Mouse (Mus musculus) midbrain, embryonic 10.5 days (tissue): ENCODE measurements at regions not wholly inside any gene's neighbourhood (a gene's known extent, or its start where the extent isn't known, plus 50 kb on each side); places are given as distances from the start of the nearest gene placed in this dataset.
"Not testable (repeated sequence)": the region's sequence is repeated elsewhere in the genome, so short reads cannot be mapped to it uniquely, and the experiment has no call there.

Experiments
- DNase-seq: peaks from one replicate; pipeline ENCODE4 v3.0.0-alpha.2; 2017; ENCODE audit warnings: low spot score
- H3K27ac ChIP-seq: fragments of 300-500 bp; sonication (generic); replicated peaks from 2 replicates; pipeline ENCODE4 v1.5.1; 2016; ENCODE audit warnings: mild to moderate bottlenecking
- H3K27me3 ChIP-seq: fragments of 300-500 bp; sonication (generic); 2 replicates; pipeline ENCODE4 v1.6.1; 2016; ENCODE audit warnings: low read depth, mild to moderate bottlenecking; ENCODE audit not compliant: poor library complexity, severe bottlenecking
- H3K36me3 ChIP-seq: fragments of 300-500 bp; sonication (generic); 2 replicates; pipeline ENCODE4 v1.6.1; 2016; ENCODE audit warnings: mild to moderate bottlenecking, moderate library complexity
- H3K4me1 ChIP-seq: fragments of 300-500 bp; sonication (generic); 2 replicates; pipeline ENCODE4 v1.6.1; 2016
- H3K4me3 ChIP-seq: fragments of 300-500 bp; sonication (generic); 2 replicates; pipeline ENCODE4 v1.5.1; 2016; ENCODE audit warnings: mild to moderate bottlenecking, moderate library complexity
- H3K9me3 ChIP-seq: fragments of 300-500 bp; sonication (generic); replicated peaks from 2 replicates; pipeline ENCODE4 v1.6.1; 2016; ENCODE audit warnings: mild to moderate bottlenecking
- WGBS: fragments of 180-500 bp; shearing (Covaris S2); methylation state at CpG from one replicate; pipeline ENCODE4 v1.1.7; 2016; 5-methylcytosine and 5-hydroxymethylcytosine counted together

DNA sequence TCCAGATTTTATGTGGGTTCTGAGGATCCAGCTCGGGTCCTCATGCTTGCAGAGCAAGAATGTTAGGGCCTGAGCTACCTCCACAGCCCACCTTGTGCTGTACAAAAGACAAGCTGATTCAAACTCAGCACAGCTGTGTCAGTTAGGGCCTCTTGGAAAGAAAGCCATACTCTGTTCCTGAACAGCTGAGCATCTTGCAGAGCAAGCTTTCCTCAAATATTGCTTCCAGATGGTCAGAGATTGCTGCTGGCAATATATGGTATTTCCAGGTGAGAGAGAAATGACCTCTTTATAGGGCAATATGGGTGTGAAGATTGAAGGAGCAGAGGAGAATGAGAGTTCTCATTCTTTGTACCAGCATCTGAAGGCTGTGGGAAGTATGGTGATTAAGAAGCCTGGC, 229.8 kb upstream of the Pex5l start:
- Histone ChIP-seq H3K27ac (no peak overlapping the region), H3K4me3 (no peak overlapping the region), H3K27me3 (no peaks in the 10 kb centered on the region), H3K36me3 (no peaks in the 10 kb centered on the region), H3K9me3 (no peaks in the 10 kb centered on the region), H3K4me1 (no peaks in the 10 kb centered on the region)
- WGBS, result 83% methylated on average over 1 of the region's 1 CpGs
- DNase-seq, result no peak

DNA sequence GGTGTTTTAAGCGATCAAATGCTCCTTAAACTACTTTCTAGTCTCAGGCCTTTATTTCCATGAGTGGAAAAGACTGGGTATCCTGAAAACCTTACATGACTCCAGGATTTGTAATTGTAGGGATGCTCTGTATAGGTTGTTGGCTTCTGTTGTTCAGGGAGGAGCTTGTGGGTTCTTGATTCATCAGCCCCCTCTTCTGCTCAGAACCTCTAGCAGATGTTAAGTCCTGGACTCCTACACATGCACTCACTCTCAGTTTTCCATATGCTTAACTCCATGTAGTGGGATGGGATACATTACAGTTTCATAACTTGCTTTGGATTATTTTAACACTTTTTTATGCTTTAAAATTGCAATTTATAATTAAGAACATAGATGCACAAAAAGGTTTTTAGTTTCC, 220.5 kb upstream of the Pex5l start:
- Histone ChIP-seq H3K27me3 (no peaks in the 10 kb centered on the region), H3K4me3 (no peak overlapping the region), H3K27ac (no peak overlapping the region), H3K9me3 (no peaks in the 10 kb centered on the region), H3K4me1 (no peaks in the 10 kb centered on the region), H3K36me3 (no peaks in the 10 kb centered on the region)
- no peak for DNase-seq
- 90% methylated on average over 1 of the region's 1 CpGs for WGBS

GRCm38 (mm10) chr3:33360030-33360429, 217.0 kb upstream of the Pex5l start:
- Histone ChIP-seq H3K4me3 (no peak overlapping the region), H3K36me3 (no peaks in the 10 kb centered on the region), H3K4me1 (no peaks in the 10 kb centered on the region), H3K27me3 (no peaks in the 10 kb centered on the region), H3K9me3 (no peaks in the 10 kb centered on the region), H3K27ac (no peak overlapping the region)
- WGBS, result 93% methylated on average over 2 of the region's 2 CpGs
- no peak for DNase-seq

DNA sequence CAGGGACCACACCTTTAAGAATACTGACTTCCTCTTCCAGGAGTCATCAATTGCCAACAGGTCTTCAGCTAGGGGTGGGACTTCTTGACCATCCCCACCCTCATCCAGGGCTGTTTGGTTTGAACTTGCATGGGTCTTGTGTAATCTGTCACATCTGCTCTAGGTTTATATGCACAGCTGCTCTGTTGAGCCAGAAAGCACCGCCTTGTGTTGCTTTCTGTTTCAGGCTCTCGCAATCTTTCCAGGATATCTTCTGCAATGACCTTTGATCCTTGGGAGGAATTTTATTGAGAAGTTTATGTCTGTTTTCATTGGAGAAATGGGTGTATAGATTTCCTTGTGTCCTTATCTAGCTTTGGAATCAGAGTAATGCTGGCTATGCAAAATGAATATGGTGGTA, 210.8 kb upstream of the Pex5l start:
- Histone ChIP-seq H3K27me3 (no peaks in the 10 kb centered on the region), H3K36me3 (no peaks in the 10 kb centered on the region), H3K9me3 (no peaks in the 10 kb centered on the region), H3K27ac (no peak overlapping the region), H3K4me3 (no peak overlapping the region), H3K4me1 (no peaks in the 10 kb centered on the region)
- 94% methylated on average over 2 of the region's 2 CpGs for WGBS
- DNase-seq, result no peak

GRCm38 (mm10) chr3:33350986-33351385, 207.9 kb upstream of the Pex5l start:
- H3K27ac ChIP-seq, result no peak overlapping the region
- H3K4me1 ChIP-seq, result no peaks in the 10 kb centered on the region
- H3K27me3 ChIP-seq, result no peaks in the 10 kb centered on the region
- no peaks in the 10 kb centered on the region for H3K9me3 ChIP-seq
- no peaks in the 10 kb centered on the region for H3K36me3 ChIP-seq
- H3K4me3 ChIP-seq, result no peak overlapping the region
- 77% methylated on average over 6 of the region's 6 CpGs for WGBS
- DNase-seq, result no peak

- H3K36me3 ChIP-seq, result no peaks in the 10 kb centered on the region
- H3K4me3 ChIP-seq, result no peak overlapping the region
- H3K4me1 ChIP-seq, result no peaks in the 10 kb centered on the region
- no peaks in the 10 kb centered on the region for H3K27me3 ChIP-seq
- no peaks in the 10 kb centered on the region for H3K9me3 ChIP-seq
- DNase-seq, result no peak
- no peak overlapping the region for H3K27ac ChIP-seq
- 90% methylated on average over 3 of the region's 3 CpGs for WGBS
Measured at GRCm38 (mm10) chr3:33334056-33334455, 191.0 kb upstream of the Pex5l start.

DNA sequence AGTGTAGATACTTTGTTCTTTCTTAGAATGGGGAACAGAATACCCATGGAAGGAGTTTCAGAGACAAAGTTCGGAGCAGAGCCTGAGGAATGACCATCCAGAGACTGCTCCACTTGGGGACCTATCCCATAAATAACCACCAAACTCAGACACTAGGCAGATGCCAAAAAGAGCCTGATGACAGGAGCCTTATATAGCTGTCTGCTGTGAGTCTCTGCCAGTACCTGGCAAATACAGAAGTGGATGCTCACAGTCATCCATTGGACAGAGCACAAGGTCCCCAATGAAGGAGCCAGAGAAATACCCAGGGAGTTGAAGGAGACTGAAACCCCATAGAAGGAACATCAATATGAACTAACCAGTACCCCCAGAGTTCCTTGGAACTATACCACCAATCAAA, 174.6 kb upstream of the Pex5l start:
- not testable (repeated sequence) for DNase-seq, H3K4me1 ChIP-seq, H3K36me3 ChIP-seq, H3K4me3 ChIP-seq, H3K27ac ChIP-seq, H3K27me3 ChIP-seq, H3K9me3 ChIP-seq
- 86% methylated on average over 1 of the region's 1 CpGs for WGBS

- Histone ChIP-seq H3K27me3 (no peaks in the 10 kb centered on the region), H3K36me3 (no peaks in the 10 kb centered on the region), H3K9me3 (no peaks in the 10 kb centered on the region), H3K27ac (no peak overlapping the region), H3K4me1 (no peaks in the 10 kb centered on the region), H3K4me3 (no peak overlapping the region)
- no peak for DNase-seq
- 91% methylated on average over 3 of the region's 3 CpGs for WGBS
Measured at GRCm38 (mm10) chr3:33312230-33312825, 169.3 kb upstream of the Pex5l start.

DNA sequence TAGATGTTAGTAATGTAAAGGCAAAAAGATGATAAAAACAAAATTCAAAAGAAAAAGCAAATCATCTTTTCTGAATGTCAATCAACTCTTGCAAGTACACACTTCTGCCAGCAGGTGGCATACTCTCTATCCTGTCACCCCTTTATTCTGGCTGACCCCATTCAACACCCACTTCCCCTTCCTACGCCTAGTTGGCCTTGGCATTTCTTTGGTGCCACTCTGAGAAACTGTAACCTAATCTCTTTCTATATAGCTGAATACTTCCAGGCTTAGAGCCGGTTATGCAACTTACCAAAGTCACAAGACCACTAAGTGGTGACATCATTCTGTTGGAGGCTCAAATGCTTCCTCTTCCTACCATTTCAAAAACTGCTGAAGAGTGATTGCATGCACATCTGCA, 165.2 kb upstream of the Pex5l start:
- Histone ChIP-seq H3K27me3 (no peaks in the 10 kb centered on the region), H3K4me3 (no peak overlapping the region), H3K4me1 (no peaks in the 10 kb centered on the region), H3K27ac (no peak overlapping the region), H3K36me3 (no peaks in the 10 kb centered on the region), H3K9me3 (no peaks in the 10 kb centered on the region)
- 46% methylated on average over 2 of the region's 2 CpGs for WGBS
- peak; percentile 17 for DNase-seq

DNA sequence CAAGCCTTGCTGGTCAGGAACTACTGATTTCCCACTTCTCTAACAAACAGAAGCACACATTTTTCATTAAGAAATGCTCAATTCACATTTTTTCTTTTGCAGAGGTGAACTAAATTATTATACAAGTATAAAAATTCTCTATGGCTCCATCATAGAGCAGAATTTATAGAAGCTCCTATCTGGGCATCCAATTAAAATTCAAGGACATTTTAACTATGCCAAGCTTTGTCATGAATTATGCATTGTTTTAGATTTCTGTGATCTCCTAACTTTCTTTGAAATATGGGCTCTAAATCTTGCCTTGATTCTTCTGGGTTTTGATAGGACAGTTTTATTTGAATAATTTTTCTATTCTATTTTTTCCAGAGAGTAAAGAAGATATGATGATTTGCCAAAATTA, 163.1 kb upstream of the Pex5l start:
- Histone ChIP-seq H3K27ac (no peak overlapping the region), H3K4me3 (no peak overlapping the region), H3K4me1 (no peaks in the 10 kb centered on the region), H3K9me3 (no peaks in the 10 kb centered on the region), H3K36me3 (no peaks in the 10 kb centered on the region), H3K27me3 (no peaks in the 10 kb centered on the region)
- no peak for DNase-seq

GRCm38 (mm10) chr3:33305756-33306155, 162.7 kb upstream of the Pex5l start:
- DNase-seq, result no peak
- Histone ChIP-seq H3K4me3 (no peak overlapping the region), H3K9me3 (no peaks in the 10 kb centered on the region), H3K4me1 (no peaks in the 10 kb centered on the region), H3K36me3 (no peaks in the 10 kb centered on the region), H3K27ac (no peak overlapping the region), H3K27me3 (no peaks in the 10 kb centered on the region)
- WGBS, result 78% methylated on average over 2 of the region's 2 CpGs

DNA sequence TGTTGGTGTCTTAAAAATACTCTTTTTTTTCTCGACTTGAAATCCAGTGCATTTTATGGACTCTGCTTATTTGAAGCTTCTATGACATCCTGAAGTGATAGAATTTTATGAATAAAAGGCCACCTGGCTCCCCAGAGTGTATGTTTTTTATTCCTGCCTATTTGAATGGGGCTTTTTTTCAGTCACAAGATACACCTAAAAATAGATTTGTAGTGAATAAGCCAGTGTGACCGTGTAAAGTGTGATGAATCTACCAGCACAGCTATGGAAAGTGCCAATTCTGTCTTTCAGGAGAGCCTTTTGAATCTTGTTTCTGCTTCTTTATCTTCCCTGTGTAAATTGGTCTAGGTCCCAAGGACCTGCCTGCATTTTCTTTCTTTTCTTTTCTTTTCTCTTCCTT, 119.8 kb upstream of the Pex5l start:
- Histone ChIP-seq H3K36me3 (no peaks in the 10 kb centered on the region), H3K27me3 (no peaks in the 10 kb centered on the region), H3K27ac (no peak overlapping the region), H3K9me3 (no peaks in the 10 kb centered on the region), H3K4me1 (no peaks in the 10 kb centered on the region), H3K4me3 (no peak overlapping the region)
- DNase-seq, result no peak
- 75% methylated on average over 2 of the region's 2 CpGs for WGBS

DNA sequence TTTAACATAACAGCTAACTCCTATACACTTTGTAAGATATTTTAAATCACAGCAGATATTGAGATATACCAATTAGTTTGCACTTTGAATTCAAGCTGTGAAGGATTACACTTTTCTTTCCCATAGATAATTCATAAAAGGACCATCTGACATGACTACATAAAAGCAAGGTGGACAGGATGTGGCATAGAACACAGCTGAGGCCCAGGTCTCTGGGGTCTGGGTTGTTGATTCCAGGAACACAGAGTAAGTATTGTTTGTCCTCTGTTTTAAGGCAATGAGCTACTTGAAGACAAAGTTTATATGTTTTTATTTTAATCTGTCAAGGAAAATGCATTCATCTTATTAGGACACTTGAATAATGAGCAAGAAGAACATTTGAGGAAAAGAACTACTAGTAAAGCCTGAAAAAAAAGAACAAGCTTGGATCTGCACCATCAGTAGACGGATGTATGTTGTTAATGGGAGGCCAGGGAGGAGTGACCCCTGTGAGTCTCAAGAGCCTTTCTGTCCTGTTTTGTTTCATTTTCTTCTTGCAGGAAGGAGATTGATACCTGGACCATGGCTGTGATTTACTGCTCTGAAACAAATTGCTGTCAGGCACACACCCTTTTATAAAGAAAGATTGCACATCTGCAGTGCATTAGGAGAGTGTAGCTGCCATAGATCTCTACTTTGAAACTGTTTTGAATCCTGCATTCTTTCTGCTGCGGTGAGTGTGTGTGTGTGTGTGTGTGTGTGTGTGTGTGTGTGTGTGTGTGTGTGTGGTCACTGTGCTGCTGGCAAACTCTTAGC, 76.4 kb upstream of the Pex5l start:
- H3K27me3 ChIP-seq, result no peaks in the 10 kb centered on the region
- H3K9me3 ChIP-seq, result no peaks in the 10 kb centered on the region
- DNase-seq, result no peak
- no peaks in the 10 kb centered on the region for H3K36me3 ChIP-seq
- 65% methylated on average over 2 of the region's 2 CpGs for WGBS
- no peak overlapping the region for H3K4me3 ChIP-seq
- H3K27ac ChIP-seq, result no peak overlapping the region
- H3K4me1 ChIP-seq, result no peaks in the 10 kb centered on the region
